Mouse (Mus musculus): ENCODE data around the gene Rcn3.
"Not testable (repeated sequence)": the region's sequence is repeated elsewhere in the genome, so short reads cannot be mapped to it uniquely, and the experiment has no call there.

The Rcn3 gene

GRCm38 (mm10) chr7:45092048-45092447 lies at the start of gene Rcn3:
Rcn3 (minus strand) TSS chr7:45092221.
- peak; percentile 66 for DNase-seq

GRCm38 (mm10) chr7:45141319-45141718 lies 49.3 kb upstream of the Rcn3 start:
- DNase-seq, result no peak

- no peak for DNase-seq
Measured at GRCm38 (mm10) chr7:45139904-45140723, 48.1 kb upstream of the Rcn3 start.

GRCm38 (mm10) chr7:45138403-45138802 lies 46.4 kb upstream of the Rcn3 start:
- no peak for DNase-seq

GRCm38 (mm10) chr7:45137171-45138006 lies 45.4 kb upstream of the Rcn3 start:
- no peak for DNase-seq

- DNase-seq, result peak; percentile 89
Measured at GRCm38 (mm10) chr7:45135993-45136567, 44.1 kb upstream of the Rcn3 start, which contains the start of the genes Gm45713 and Flt3l. Gm45713 (minus strand) TSS chr7:45136231. Flt3l (minus strand) TSS chr7:45136432.

GRCm38 (mm10) chr7:45135370-45135769 lies 43.3 kb upstream of the Rcn3 start:
- DNase-seq, result no peak

GRCm38 (mm10) chr7:45134544-45135026 lies 42.6 kb upstream of the Rcn3 start:
- no peak for DNase-seq

- DNase-seq, result no peak
Measured at GRCm38 (mm10) chr7:45133446-45134159, 41.6 kb upstream of the Rcn3 start.

GRCm38 (mm10) chr7:45131850-45132249 lies 39.8 kb upstream of the Rcn3 start:
- no peak for DNase-seq

GRCm38 (mm10) chr7:45129776-45130512 lies 37.9 kb upstream of the Rcn3 start:
- no peak for DNase-seq

GRCm38 (mm10) chr7:45129318-45129717 lies 37.3 kb upstream of the Rcn3 start:
- DNase-seq, result no peak

- peak; percentile 99 for DNase-seq
Measured at GRCm38 (mm10) chr7:45128624-45129246, 36.7 kb upstream of the Rcn3 start, which contains the start of gene Rpl13a. Rpl13a (minus strand) TSS chr7:45128761.

GRCm38 (mm10) chr7:45127700-45128224 lies 35.7 kb upstream of the Rcn3 start:
- DNase-seq, result no peak

GRCm38 (mm10) chr7:45126844-45127699 lies 35.1 kb upstream of the Rcn3 start:
- DNase-seq, result no peak

- DNase-seq, result no peak
Measured at GRCm38 (mm10) chr7:45126147-45126843, 34.3 kb upstream of the Rcn3 start.

GRCm38 (mm10) chr7:45125649-45126048 lies 33.6 kb upstream of the Rcn3 start:
- not testable (repeated sequence) for DNase-seq

GRCm38 (mm10) chr7:45125144-45125600 lies 33.2 kb upstream of the Rcn3 start:
- no peak for DNase-seq
